Mouse (Mus musculus) CH12.LX (cell line): Measurements from ENCODE around the gene Ltk. TPM values are rescaled to one million over a fixed set of nuclear protein-coding genes. Genes with fewer than 3 reads are reported as not detected.

Source experiments
- DNase-seq: peaks from one replicate; pipeline ENCODE4 v3.0.0-alpha.2; 2013; ENCODE audit errors: extremely low read depth
- H3K27ac ChIP-seq: 2 replicates; pipeline ENCODE4 v1.5.1; 2012; ENCODE audit warnings: low read depth, mild to moderate bottlenecking, control low read depth, moderate library complexity; ENCODE audit not compliant: insufficient read depth
- H3K27me3 ChIP-seq: replicated peaks from 2 replicates; pipeline ENCODE3; 2012; ENCODE audit warnings: inconsistent platforms
- H3K36me3 ChIP-seq, 2 experiments: replicated peaks in 1 of 2; 2 replicates each; pipeline versions ENCODE3 to v1.6.1; 2012; ENCODE audit warnings: inconsistent platforms in 1 of 2, low read length in 1 of 2, mild to moderate bottlenecking in 1 of 2, mixed read lengths in 1 of 2, moderate library complexity in 1 of 2; ENCODE audit not compliant: control insufficient read depth in 1 of 2, insufficient read depth in 1 of 2
- H3K4me1 ChIP-seq, 2 experiments: 2 replicates each; pipeline ENCODE4 v1.6.1; 2012; ENCODE audit warnings: inconsistent platforms in 1 of 2, moderate library complexity in 1 of 2; ENCODE audit not compliant: insufficient read depth in 2 of 2, control insufficient read depth in 1 of 2
- H3K4me2 ChIP-seq: 2 replicates; pipeline ENCODE4 v1.6.1; 2012; ENCODE audit warnings: low read depth, mild to moderate bottlenecking, control low read depth; ENCODE audit not compliant: poor library complexity, insufficient read depth, severe bottlenecking
- H3K4me3 ChIP-seq, 3 experiments: fragments of 150-350 bp in 1 of 3; sonication (generic) in 1 of 3; replicated peaks in 1 of 3; 2 replicates each; pipeline versions ENCODE3 to v1.5.1; 2011 to 2012; ENCODE audit warnings: low read depth in 2 of 3, low read length in 2 of 3, mild to moderate bottlenecking in 2 of 3, moderate library complexity in 2 of 3, control low read depth in 1 of 3, improper control_type of control experiment in 1 of 3, inconsistent platforms in 1 of 3, mixed read lengths in 1 of 3; ENCODE audit not compliant: poor library complexity in 1 of 3
- H3K79me2 ChIP-seq: replicated peaks from 2 replicates; pipeline ENCODE4 v1.6.1; 2012; ENCODE audit warnings: mild to moderate bottlenecking, moderate library complexity; ENCODE audit not compliant: control insufficient read depth, poor library complexity, insufficient read depth, severe bottlenecking; ENCODE audit errors: extremely low read depth
- H3K9ac ChIP-seq: 2 replicates; pipeline ENCODE4 v1.6.1; 2012; ENCODE audit warnings: low read depth, mild to moderate bottlenecking, control low read depth, moderate library complexity; ENCODE audit not compliant: insufficient read depth
- H3K9me3 ChIP-seq: replicated peaks from 2 replicates; pipeline ENCODE3; 2012; ENCODE audit warnings: low read length, inconsistent platforms, mixed read lengths
- BHLHE40 ChIP-seq: IDR thresholded peaks from 2 replicates; pipeline ENCODE4 v1.6.1; 2011; ENCODE audit warnings: mild to moderate bottlenecking, low read depth, low read length, improper control_type of control experiment
- CHD2 ChIP-seq: IDR thresholded peaks from 2 replicates; pipeline ENCODE4 v1.6.1; 2011; ENCODE audit warnings: low read length, improper control_type of control experiment
- CTCF ChIP-seq, 2 experiments: IDR thresholded peaks in 1 of 2; conservative IDR thresholded peaks in 1 of 2; 2 replicates each; pipeline ENCODE4 v1.5.1; 2011 to 2012; ENCODE audit warnings: low read depth in 2 of 2, low read length in 2 of 2, improper control_type of control experiment in 1 of 2, inconsistent platforms in 1 of 2, mild to moderate bottlenecking in 1 of 2, moderate library complexity in 1 of 2
- EP300 ChIP-seq: IDR thresholded peaks from 2 replicates; pipeline ENCODE4 v1.6.1; 2011; ENCODE audit warnings: low read length, improper control_type of control experiment
- ETS1 ChIP-seq: conservative IDR thresholded peaks from 2 replicates; pipeline ENCODE4 v1.6.1; 2012; ENCODE audit warnings: low read depth, mild to moderate bottlenecking, inconsistent platforms, low read length, improper control_type of control experiment, moderate library complexity
- GABPA ChIP-seq: IDR thresholded peaks from 2 replicates; pipeline ENCODE4 v1.6.1; 2012; ENCODE audit warnings: low read depth, low read length, improper control_type of control experiment, inconsistent platforms; ENCODE audit not compliant: insufficient replicate concordance
- HCFC1 ChIP-seq: IDR thresholded peaks from 2 replicates; pipeline ENCODE4 v1.6.1; 2012; ENCODE audit warnings: low read depth, mild to moderate bottlenecking, inconsistent platforms, low read length, improper control_type of control experiment
- KAT2A ChIP-seq: IDR thresholded peaks from 2 replicates; pipeline ENCODE4 v1.6.1; 2012; ENCODE audit warnings: low read length, improper control_type of control experiment, inconsistent platforms; ENCODE audit not compliant: insufficient replicate concordance
- MAX ChIP-seq: IDR thresholded peaks from 2 replicates; pipeline ENCODE4 v1.6.1; 2011; ENCODE audit warnings: low read length, improper control_type of control experiment
- MYC ChIP-seq: IDR thresholded peaks from 2 replicates; pipeline ENCODE4 v1.6.1; 2011; ENCODE audit warnings: low read depth, mild to moderate bottlenecking, improper control_type of control experiment, low read length
- PAX5 ChIP-seq: IDR thresholded peaks from 2 replicates; pipeline ENCODE4 v1.6.1; 2012; ENCODE audit warnings: low read length, inconsistent platforms, mixed read lengths
- POLR2A ChIP-seq: IDR thresholded peaks from 2 replicates; pipeline ENCODE4 v1.6.1; 2011; ENCODE audit warnings: low read depth, mild to moderate bottlenecking, improper control_type of control experiment, low read length
- RAD21 ChIP-seq: IDR thresholded peaks from 2 replicates; pipeline ENCODE4 v1.6.1; 2011; ENCODE audit warnings: low read depth, mild to moderate bottlenecking, low read length, improper control_type of control experiment, moderate library complexity
- RCOR1 ChIP-seq: conservative IDR thresholded peaks from 2 replicates; pipeline ENCODE4 v1.6.1; 2012; ENCODE audit warnings: low read depth, mild to moderate bottlenecking, inconsistent platforms, low read length, improper control_type of control experiment
- SIN3A ChIP-seq: IDR thresholded peaks from 2 replicates; pipeline ENCODE4 v1.6.1; 2012; ENCODE audit warnings: low read length, improper control_type of control experiment, inconsistent platforms
- SMC3 ChIP-seq: IDR thresholded peaks from 2 replicates; pipeline ENCODE4 v1.6.1; 2011; ENCODE audit warnings: low read depth, low read length, improper control_type of control experiment
- TBP ChIP-seq: conservative IDR thresholded peaks from 2 replicates; pipeline ENCODE4 v1.6.1; 2011; ENCODE audit warnings: low read depth, low read length, improper control_type of control experiment
- TCF12 ChIP-seq: IDR thresholded peaks from 2 replicates; pipeline ENCODE4 v1.6.1; 2014; ENCODE audit warnings: low read depth, mild to moderate bottlenecking, inconsistent platforms, low read length, improper control_type of control experiment
- UBTF ChIP-seq: IDR thresholded peaks from 2 replicates; pipeline ENCODE4 v1.6.1; 2012; ENCODE audit warnings: low read depth, mild to moderate bottlenecking, inconsistent platforms, low read length, improper control_type of control experiment, moderate library complexity
- ZKSCAN1 ChIP-seq: IDR thresholded peaks from 2 replicates; pipeline ENCODE4 v1.6.1; 2012; ENCODE audit warnings: low read depth, inconsistent platforms, low read length, improper control_type of control experiment, borderline replicate concordance
- dilution Hi-C: fragments of 300-500 bp; cut with MboI; formaldehyde crosslinking; loops from 2 replicates; pipeline ENCODE4 v1.14.3; 2020; ENCODE audit warnings: low sequenced_read_pairs; ENCODE audit not compliant: extremely low pct_unique_long_range_greater_than_20kb, extremely low pct_ligation_motif_present
- in situ Hi-C: fragments of 300-500 bp; cut with MboI; formaldehyde crosslinking; loops from 3 replicates; pipeline ENCODE4 v1.14.3; 2019; ENCODE audit warnings: low sequenced_read_pairs, low pct_ligation_motif_present, low pct_unique_long_range_greater_than_20kb, mixed read lengths
- polyA plus RNA-seq: library from polyadenylated mRNA; unstranded; fragments of >175 nt; gene quantifications from 2 replicates; pipeline ENCODE4 v1.2.1, GENCODE M21; 2012; ENCODE audit warnings: low read depth; ENCODE audit not compliant: insufficient read length
- total RNA-seq, 2 experiments: library from RNA; depleted of rRNA; stranded (reverse); fragments of 300-350 nt in 1 of 2; fragments of >200 nt in 1 of 2; gene quantifications; 2 replicates each; pipeline ENCODE4 v1.2.3; 2012 to 2014

Gene Ltk
- total and polyA plus RNA-seq, 3 experiments, result 0.10 to 2.3 TPM; not detected in 1

DNA sequence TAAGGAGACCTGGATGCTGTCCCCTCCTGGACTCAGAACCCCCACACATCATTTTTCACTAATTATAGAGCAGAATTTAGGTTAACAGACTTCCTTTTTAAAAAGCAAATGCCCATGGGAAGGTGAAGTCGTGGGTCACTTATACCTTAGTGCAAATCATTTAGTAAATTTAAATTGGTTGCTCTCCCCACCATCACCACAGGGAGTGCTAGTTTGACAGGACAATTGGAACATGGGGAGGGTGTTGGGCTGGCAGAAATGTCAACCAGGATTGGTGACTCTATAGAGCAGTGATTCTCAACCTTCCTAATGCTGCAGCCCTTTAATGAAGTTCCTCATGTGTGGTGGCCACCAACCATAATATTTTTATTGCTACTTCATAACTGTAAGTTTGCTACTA lies 14.9 kb downstream of the Ltk start:
- Histone ChIP-seq H3K4me3 (no peak overlapping the region), H3K4me1 (peaks cover 3 to 19% of the 10 kb centered on the region in 2 experiments; a peak in 3 of 4 replicates), H3K79me2 (no peaks in the 10 kb centered on the region), H3K27ac (no peak overlapping the region)
- peak; percentile 27 for DNase-seq
- TF ChIP-seq POLR2A (no peak), RAD21 (peak; percentile 39), CTCF (conservative IDR thresholded peaks at IDR 0.05 in 1 of 2, IDR thresholded peaks at IDR 0.05 in 1 of 2; ENCODE audit: low read depth in 2 of 2, low read length in 2 of 2) (peak; percentile 14 to 55; a peak in 2 of 4 replicates), CHD2 (no peak)
- TF ChIP-seq, all 38 proteins: peak for 2
- peaks cover 17% of the 10 kb centered on the region for H3K27me3 ChIP-seq
- no peak overlapping the region for H3K9ac ChIP-seq
- dilution Hi-C loops, result no loop called here
- no peaks in the 10 kb centered on the region for H3K9me3 ChIP-seq
- in situ Hi-C loops, result no loop called here
- H3K36me3 ChIP-seq, result no peaks in the 10 kb centered on the region
- no peak overlapping the region for H3K4me2 ChIP-seq

DNA sequence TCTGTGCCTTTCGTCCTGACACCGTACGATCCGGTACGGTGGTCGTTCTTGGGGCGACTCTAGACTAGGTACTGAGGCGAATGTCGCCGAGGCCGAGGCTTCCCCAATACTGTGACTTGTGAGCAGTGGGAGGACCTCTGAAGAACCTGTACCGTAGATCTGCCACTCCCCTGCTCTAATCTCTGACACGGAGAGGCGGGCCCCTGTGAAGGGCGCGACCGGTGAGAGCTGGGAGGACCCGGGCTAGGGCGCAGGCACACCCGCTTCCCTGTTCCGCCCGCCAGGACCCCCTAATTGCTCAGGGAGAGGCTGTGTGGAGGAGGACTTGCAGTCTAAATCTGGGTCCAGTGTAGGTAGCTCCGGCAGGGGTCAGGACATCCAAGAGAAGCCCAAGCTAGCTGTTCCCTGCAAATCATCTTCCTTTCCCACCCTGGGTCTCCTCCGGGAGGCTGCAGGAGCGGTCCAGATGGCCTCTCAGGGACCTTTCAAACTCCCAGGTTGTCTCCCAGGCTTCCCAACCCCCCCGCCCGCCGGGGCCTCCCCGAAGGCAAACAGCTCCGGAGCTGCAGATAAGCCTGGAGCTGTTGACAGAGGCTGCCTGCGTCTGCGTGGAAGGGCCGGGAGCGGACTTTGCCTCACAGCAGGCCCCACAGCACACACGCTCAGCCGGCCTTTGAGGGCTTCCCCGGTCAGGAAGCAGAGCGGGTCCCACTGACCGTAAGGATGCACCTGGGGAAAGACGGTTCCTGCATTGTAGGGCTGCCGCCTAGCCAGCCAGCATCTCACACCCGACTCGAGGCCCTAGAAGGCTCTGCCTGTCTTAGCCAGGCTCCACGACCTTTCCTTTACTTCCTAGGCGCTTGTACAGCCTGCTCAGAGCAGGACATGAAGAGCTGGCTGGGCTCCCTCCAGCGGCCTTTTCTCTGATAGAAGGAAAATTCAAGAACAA lies 15.8 kb downstream of the Ltk start:
- no peaks in the 10 kb centered on the region for H3K36me3 ChIP-seq
- no peak overlapping the region for H3K4me2 ChIP-seq
- H3K4me3 ChIP-seq, result no peak overlapping the region
- in situ Hi-C loops (no loop called here), dilution Hi-C loops (no loop called here)
- TF ChIP-seq PAX5 (no peak), CHD2 (no peak), EP300 (no peak), TCF12 (no peak), CTCF (conservative IDR thresholded peaks at IDR 0.05 in 1 of 2, IDR thresholded peaks at IDR 0.05 in 1 of 2; ENCODE audit: low read depth in 2 of 2, low read length in 2 of 2) (no peak), MAX (no peak), POLR2A (no peak), TBP (no peak), UBTF (no peak), ZKSCAN1 (no peak), KAT2A (no peak), HCFC1 (no peak), BHLHE40 (no peak), RCOR1 (no peak), SMC3 (no peak), MYC (no peak), ETS1 (no peak), GABPA (no peak), SIN3A (no peak)
- H3K9me3 ChIP-seq, result no peaks in the 10 kb centered on the region
- DNase-seq, result no peak
- no peak overlapping the region for H3K27ac ChIP-seq
- no peaks in the 10 kb centered on the region for H3K79me2 ChIP-seq
- H3K27me3 ChIP-seq, result peaks cover 17% of the 10 kb centered on the region
- peaks cover 3 to 23% of the 10 kb centered on the region in 2 experiments; a peak in 3 of 4 replicates for H3K4me1 ChIP-seq
- no peak overlapping the region for H3K9ac ChIP-seq
